Mouse (Mus musculus) liver, embryonic 11.5 days (tissue): ENCODE data around the gene Ptpre. TPM values are rescaled to one million over a fixed set of nuclear protein-coding genes. Genes with fewer than 3 reads are reported as not detected.
A peak's percentile ranks its signal among the peaks of the same experiment; 100 is the strongest.

Experiments
- ATAC-seq: fragments of 200-750 bp; cut with Nextera tagmentation; replicated peaks from 2 replicates; pipeline ENCODE4 v1.8.0; 2017; ENCODE audit warnings: moderate number of reproducible peaks, mild to moderate bottlenecking, moderate TSS enrichment, moderate library complexity; ENCODE audit not compliant: low FRiP score
- DNase-seq: peaks from one replicate; pipeline ENCODE4 v3.0.0-alpha.2; 2017; ENCODE audit warnings: low spot score
- H3K27ac ChIP-seq: fragments of 300-500 bp; sonication (generic); 2 replicates; pipeline ENCODE4 v1.5.1; 2014; ENCODE audit warnings: mild to moderate bottlenecking, low read depth, low read length, control low read depth
- H3K27me3 ChIP-seq: fragments of 300-500 bp; sonication (generic); replicated peaks from 2 replicates; pipeline ENCODE4 v1.6.1; 2014; ENCODE audit warnings: low read length, mixed read lengths; ENCODE audit not compliant: control insufficient read depth, insufficient read depth
- H3K36me3 ChIP-seq: fragments of 300-500 bp; sonication (generic); 2 replicates; pipeline ENCODE4 v1.6.1; 2014; ENCODE audit warnings: mild to moderate bottlenecking, low read length, moderate library complexity, mixed read lengths; ENCODE audit not compliant: control insufficient read depth, insufficient read depth
- H3K4me1 ChIP-seq: fragments of 300-500 bp; sonication (generic); replicated peaks from 2 replicates; pipeline ENCODE4 v1.6.1; 2014; ENCODE audit warnings: low read length, mixed read lengths; ENCODE audit not compliant: control insufficient read depth, insufficient read depth
- H3K4me2 ChIP-seq: fragments of 300-500 bp; sonication (generic); 2 replicates; pipeline ENCODE4 v1.6.1; 2014; ENCODE audit warnings: mild to moderate bottlenecking, control low read depth, moderate library complexity
- H3K4me3 ChIP-seq: fragments of 300-500 bp; sonication (generic); 2 replicates; pipeline ENCODE4 v1.5.1; 2014; ENCODE audit warnings: low read depth, low read length, control low read depth
- H3K9ac ChIP-seq: fragments of 300-500 bp; sonication (generic); 2 replicates; pipeline ENCODE4 v1.6.1; 2014; ENCODE audit warnings: low read depth, low read length, control low read depth
- H3K9me3 ChIP-seq: fragments of 300-500 bp; sonication (generic); 2 replicates; pipeline ENCODE4 v1.6.1; 2016; ENCODE audit warnings: low read length, inconsistent platforms, mixed read lengths; ENCODE audit not compliant: control insufficient read depth
- WGBS: fragments of 180-500 bp; shearing (Covaris S2); extraction: QIAGEN DNeasy Blood & Tissue Kit; methylation state at CpG from one replicate; pipeline ENCODE4 v1.1.7; 2014; 5-methylcytosine and 5-hydroxymethylcytosine counted together
- polyA plus RNA-seq: library from polyadenylated mRNA; unstranded; fragments of >200 nt; fragmentation: Nextera tagmentation; extraction: Ambion mirVana; gene quantifications from 2 replicates; pipeline ENCODE4 v1.2.1, GENCODE M21; 2014

Ptpre gene
- polyA plus RNA-seq, 1 experiment from 2014 or later = 5.4 TPM

DNA sequence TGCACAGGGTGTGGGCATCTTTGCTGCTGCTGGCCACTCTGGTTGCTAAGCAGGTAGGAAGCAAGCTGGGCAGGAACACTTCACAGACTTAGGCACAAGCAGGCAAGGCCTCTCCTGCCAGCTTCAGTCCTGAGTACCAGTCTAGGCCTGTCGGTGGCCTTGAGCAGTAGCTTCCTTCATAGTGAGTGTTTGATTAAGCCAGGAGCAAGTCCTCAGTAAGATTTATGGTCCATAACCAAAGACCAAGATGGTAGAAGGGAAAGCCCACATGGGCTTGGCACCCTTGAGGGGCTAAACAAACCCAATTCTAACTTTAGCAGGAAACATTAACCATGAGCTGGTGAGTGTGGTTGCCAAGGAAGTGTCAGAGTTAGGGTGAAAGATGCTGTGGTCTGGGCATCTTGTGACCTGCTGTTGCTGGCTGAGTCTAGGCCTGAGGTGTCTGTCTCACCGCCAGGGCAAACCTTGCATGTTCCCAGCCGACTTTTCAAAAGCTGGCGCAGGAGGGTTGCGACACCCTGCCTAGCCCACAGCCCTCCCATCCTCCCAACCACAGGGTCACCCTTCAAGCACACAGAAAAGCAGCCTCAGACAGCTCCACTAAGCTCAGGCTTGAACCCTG, 122.1 kb downstream of the Ptpre start:
- WGBS = 74% methylated on average over 5 of the region's 5 CpGs
- ATAC-seq = no peak

GRCm38 (mm10) chr7:135660314-135660713, 123.0 kb downstream of the Ptpre start:
- no peaks in the 10 kb centered on the region for H3K4me1 ChIP-seq
- H3K9me3 ChIP-seq = no peaks in the 10 kb centered on the region
- no peak overlapping the region for H3K4me3 ChIP-seq
- no peak overlapping the region for H3K4me2 ChIP-seq
- no peak overlapping the region for H3K27ac ChIP-seq
- no peaks in the 10 kb centered on the region for H3K36me3 ChIP-seq
- H3K9ac ChIP-seq = no peak overlapping the region
- H3K27me3 ChIP-seq = no peaks in the 10 kb centered on the region
- ATAC-seq (no peak), DNase-seq (no peak)

More for the DNA sequence above, 122.1 kb downstream of the Ptpre start:
- no peaks in the 10 kb centered on the region for H3K4me1 ChIP-seq
- no peaks in the 10 kb centered on the region for H3K36me3 ChIP-seq
- H3K4me2 ChIP-seq = no peak overlapping the region
- no peak for DNase-seq
- H3K9ac ChIP-seq = no peak overlapping the region
- no peaks in the 10 kb centered on the region for H3K9me3 ChIP-seq
- H3K27ac ChIP-seq = no peak overlapping the region
- no peaks in the 10 kb centered on the region for H3K27me3 ChIP-seq
- H3K4me3 ChIP-seq = no peak overlapping the region

- WGBS = 77% methylated on average over 7 of the region's 7 CpGs
- Histone ChIP-seq H3K27ac (no peak overlapping the region), H3K9me3 (no peaks in the 10 kb centered on the region), H3K4me2 (no peak overlapping the region), H3K4me1 (no peaks in the 10 kb centered on the region), H3K9ac (no peak overlapping the region), H3K36me3 (no peaks in the 10 kb centered on the region; the same call in 1 of the 2 replicates), H3K4me3 (no peak overlapping the region), H3K27me3 (no peaks in the 10 kb centered on the region)
- no peak for ATAC-seq
- DNase-seq = no peak
These were observed 126.9 kb downstream of the Ptpre start for GRCm38 (mm10) chr7:135664211-135664610.

- H3K27me3 ChIP-seq = no peaks in the 10 kb centered on the region
- no peaks in the 10 kb centered on the region for H3K9me3 ChIP-seq
- ATAC-seq = no peak
- DNase-seq = no peak
- WGBS = 87% methylated on average over 2 of the region's 2 CpGs
- no peak overlapping the region for H3K4me2 ChIP-seq
- no peak overlapping the region for H3K4me3 ChIP-seq
- H3K27ac ChIP-seq = no peak overlapping the region
- H3K9ac ChIP-seq = no peak overlapping the region
- H3K4me1 ChIP-seq = no peaks in the 10 kb centered on the region
- no peaks in the 10 kb centered on the region; the same call in 1 of the 2 replicates for H3K36me3 ChIP-seq
These were observed 129.0 kb downstream of the Ptpre start for GRCm38 (mm10) chr7:135666314-135666713.

DNA sequence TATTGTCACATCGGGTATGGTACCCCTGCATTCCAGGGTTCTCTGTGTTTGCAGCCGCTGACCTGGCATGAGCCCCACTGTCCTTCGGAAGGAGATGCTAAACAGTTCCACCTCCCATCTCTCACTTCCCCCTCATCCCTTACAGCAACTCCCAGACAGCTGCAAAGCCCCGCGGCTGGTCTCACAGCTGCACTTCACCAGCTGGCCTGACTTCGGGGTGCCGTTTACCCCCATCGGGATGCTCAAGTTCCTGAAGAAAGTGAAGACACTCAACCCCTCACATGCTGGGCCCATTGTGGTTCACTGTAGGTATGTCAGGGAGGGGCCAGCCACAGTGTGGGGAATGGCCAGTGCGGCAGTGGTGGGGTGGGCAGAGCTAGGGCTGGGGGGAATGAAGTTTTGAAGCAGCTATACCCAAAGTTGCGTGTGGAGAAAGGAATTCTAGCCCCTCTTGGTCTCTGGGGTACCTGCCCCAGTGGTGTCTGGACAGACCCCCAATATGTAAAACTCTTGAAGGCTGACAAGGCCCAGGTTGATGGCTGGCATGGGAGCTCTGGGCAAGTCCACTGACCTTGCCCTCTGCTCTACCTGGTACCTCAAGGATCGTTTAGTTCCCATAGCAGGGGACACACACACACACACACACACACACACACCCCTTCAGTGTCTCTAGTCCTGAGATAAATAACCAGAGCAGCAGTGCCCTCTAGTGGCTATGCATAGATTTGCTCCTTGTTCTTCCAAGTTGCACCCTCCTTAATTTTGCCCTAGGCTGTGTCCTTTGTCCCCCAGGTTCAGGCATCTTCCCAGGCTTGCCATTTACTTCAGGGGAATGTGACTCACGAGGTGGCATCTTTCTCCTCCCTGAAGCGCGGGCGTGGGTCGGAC, 131.8 kb downstream of the Ptpre start:
- Histone ChIP-seq H3K36me3 (no peaks in the 10 kb centered on the region; the same call in 1 of the 2 replicates), H3K27me3 (no peaks in the 10 kb centered on the region), H3K9ac (no peak overlapping the region), H3K9me3 (no peaks in the 10 kb centered on the region), H3K4me1 (no peaks in the 10 kb centered on the region), H3K27ac (no peak overlapping the region), H3K4me3 (no peak overlapping the region), H3K4me2 (no peak overlapping the region)
- 58% methylated on average over 16 of the region's 16 CpGs for WGBS
- ATAC-seq = no peak; the same call in 1 of the 2 replicates
- DNase-seq = no peak

GRCm38 (mm10) chr7:135673576-135673975, 136.3 kb downstream of the Ptpre start:
- no peak overlapping the region for H3K9ac ChIP-seq
- WGBS = 69% methylated on average over 3 of the region's 3 CpGs
- ATAC-seq = no peak
- H3K4me2 ChIP-seq = no peak overlapping the region
- no peak overlapping the region for H3K27ac ChIP-seq
- no peaks in the 10 kb centered on the region for H3K4me1 ChIP-seq
- no peaks in the 10 kb centered on the region for H3K27me3 ChIP-seq
- no peaks in the 10 kb centered on the region for H3K9me3 ChIP-seq
- H3K4me3 ChIP-seq = no peak overlapping the region
- no peak for DNase-seq
- no peaks in the 10 kb centered on the region; the same call in 1 of the 2 replicates for H3K36me3 ChIP-seq

DNA sequence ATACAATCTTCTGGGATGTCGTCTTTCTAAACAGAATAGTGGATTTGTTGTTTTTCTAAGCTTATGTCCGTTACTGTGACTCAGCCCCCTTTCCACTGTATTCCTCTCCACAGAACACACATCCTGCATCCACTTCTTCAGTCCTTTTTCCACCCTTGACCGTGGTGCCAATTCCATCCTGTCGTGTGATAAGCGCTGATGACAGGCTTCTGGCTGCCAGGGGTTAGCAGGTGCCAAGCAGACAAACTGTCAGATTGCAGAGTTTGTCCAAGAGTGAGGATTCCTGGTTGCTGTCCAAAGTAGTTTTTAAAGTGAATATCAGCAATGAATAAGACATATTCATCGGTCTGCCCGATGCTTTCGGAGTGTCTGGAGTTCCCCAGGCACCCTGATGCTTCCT, 139.4 kb downstream of the Ptpre start:
- H3K4me3 ChIP-seq = no peak overlapping the region
- H3K4me2 ChIP-seq = no peak overlapping the region
- H3K27ac ChIP-seq = no peak overlapping the region
- ATAC-seq = no peak
- H3K9me3 ChIP-seq = no peaks in the 10 kb centered on the region
- WGBS = 86% methylated on average over 8 of the region's 8 CpGs
- H3K4me1 ChIP-seq = no peaks in the 10 kb centered on the region
- no peak overlapping the region for H3K9ac ChIP-seq
- H3K36me3 ChIP-seq = no peaks in the 10 kb centered on the region; the same call in 1 of the 2 replicates
- no peak for DNase-seq
- H3K27me3 ChIP-seq = no peaks in the 10 kb centered on the region

DNA sequence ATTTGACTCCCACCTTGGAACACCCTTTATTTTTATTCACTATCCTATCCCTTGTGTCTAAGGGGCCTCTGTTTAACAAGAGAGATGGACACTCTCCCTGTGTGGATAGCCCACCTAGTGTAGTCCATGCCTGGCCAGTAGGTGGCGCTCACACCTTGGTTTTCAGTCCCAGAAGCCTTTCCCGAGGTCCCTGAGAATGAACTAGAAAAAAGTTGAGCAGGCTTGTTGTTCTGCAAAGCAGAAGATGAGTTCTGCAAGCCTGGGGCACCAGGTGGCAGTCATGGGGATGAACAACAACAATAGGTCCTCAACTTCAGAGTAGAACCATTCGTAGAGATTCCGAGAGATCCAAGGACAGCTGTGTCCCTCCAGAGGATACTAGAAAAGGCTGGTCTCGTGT, 143.1 kb downstream of the Ptpre start:
- Histone ChIP-seq H3K9me3 (no peaks in the 10 kb centered on the region), H3K36me3 (peaks cover under 1% of the 10 kb centered on the region; the same call in 1 of the 2 replicates), H3K4me2 (no peak overlapping the region), H3K9ac (no peak overlapping the region), H3K27me3 (no peaks in the 10 kb centered on the region), H3K4me3 (no peak overlapping the region), H3K4me1 (no peaks in the 10 kb centered on the region), H3K27ac (no peak overlapping the region)
- WGBS = 70% methylated on average over 5 of the region's 5 CpGs
- ATAC-seq = 0 out of 2 replicates have a peak, but pooled peaks have one; percentile 33
- no peak for DNase-seq
